Mouse (Mus musculus): ENCODE measurements at regions not wholly inside any gene's neighbourhood (a gene's known extent, or its start where the extent isn't known, plus 50 kb on each side); places are given as distances from the start of the nearest gene placed in this dataset.

GRCm38 (mm10) chr2:110426881-110427280 is 63.9 kb upstream of the Fibin start:
- 70% methylated on average over 4 of the region's 4 CpGs for WGBS
- no peak overlapping the region for H3K9ac ChIP-seq (ENCODE audit: low read length)
- no peaks in the 10 kb centered on the region for H3K27me3 ChIP-seq (ENCODE audit: control insufficient read depth, insufficient read depth, low read length)
- no peaks in the 10 kb centered on the region for H3K4me1 ChIP-seq (ENCODE audit: control insufficient read depth, insufficient read depth, low read length)
- H3K4me2 ChIP-seq (ENCODE audit: low read depth), result no peak overlapping the region
- no peaks in the 10 kb centered on the region for H3K36me3 ChIP-seq (ENCODE audit: control insufficient read depth, insufficient read depth, low read length)
- H3K4me3 ChIP-seq (ENCODE audit: low read depth, low read length), result no peak overlapping the region
- H3K27ac ChIP-seq (ENCODE audit: low read depth, low read length), result no peak overlapping the region
- ATAC-seq (ENCODE audit: insufficient read depth, low FRiP score, low TSS enrichment), result no peak
- no peak for DNase-seq (ENCODE audit: low spot score)
- no peaks in the 10 kb centered on the region for H3K9me3 ChIP-seq (ENCODE audit: control insufficient read depth, low read length)

DNA sequence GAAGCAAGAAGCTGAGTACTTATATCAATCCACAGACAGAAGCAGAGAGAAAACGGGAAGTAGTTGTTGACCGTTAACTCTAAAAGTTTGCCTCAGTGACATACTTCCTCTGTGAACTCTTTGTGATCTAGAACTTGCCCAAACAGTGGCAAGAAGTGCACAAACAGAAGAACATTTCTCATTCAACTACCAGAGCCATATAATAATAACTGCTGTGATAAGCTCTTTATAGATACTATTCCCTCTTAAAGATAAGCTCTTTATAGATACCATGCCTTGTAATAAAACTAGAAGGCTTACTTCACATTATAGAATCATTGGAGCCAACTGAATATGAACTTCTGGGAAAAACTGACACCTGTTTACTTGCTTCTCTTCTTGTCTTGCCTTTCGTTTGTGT is 89.7 kb upstream of the Fibin start:
- 92% methylated on average over 3 of the region's 3 CpGs for WGBS

GRCm38 (mm10) chr2:110472307-110472995 is 109.5 kb upstream of the Fibin start:
- 79% methylated on average over 3 of the region's 3 CpGs for WGBS
- Histone ChIP-seq H3K4me2 (ENCODE audit: low read depth) (no peak overlapping the region), H3K4me1 (ENCODE audit: control insufficient read depth, insufficient read depth, low read length) (no peaks in the 10 kb centered on the region), H3K27ac (ENCODE audit: low read depth, low read length) (no peak overlapping the region), H3K36me3 (ENCODE audit: control insufficient read depth, insufficient read depth, low read length) (no peaks in the 10 kb centered on the region), H3K27me3 (ENCODE audit: control insufficient read depth, insufficient read depth, low read length) (no peaks in the 10 kb centered on the region), H3K4me3 (ENCODE audit: low read depth, low read length) (no peak overlapping the region), H3K9ac (ENCODE audit: low read length) (no peak overlapping the region), H3K9me3 (ENCODE audit: control insufficient read depth, low read length) (no peaks in the 10 kb centered on the region)
- no peak for DNase-seq (ENCODE audit: low spot score)
- ATAC-seq (ENCODE audit: insufficient read depth, low FRiP score, low TSS enrichment), result no peak

More for the DNA sequence above, 89.7 kb upstream of the Fibin start:
- Histone ChIP-seq H3K4me2 (ENCODE audit: low read depth) (no peak overlapping the region), H3K27ac (ENCODE audit: low read depth, low read length) (no peak overlapping the region), H3K9ac (ENCODE audit: low read length) (no peak overlapping the region), H3K27me3 (ENCODE audit: control insufficient read depth, insufficient read depth, low read length) (no peaks in the 10 kb centered on the region), H3K4me1 (ENCODE audit: control insufficient read depth, insufficient read depth, low read length) (no peaks in the 10 kb centered on the region), H3K4me3 (ENCODE audit: low read depth, low read length) (no peak overlapping the region), H3K36me3 (ENCODE audit: control insufficient read depth, insufficient read depth, low read length) (no peaks in the 10 kb centered on the region), H3K9me3 (ENCODE audit: control insufficient read depth, low read length) (no peaks in the 10 kb centered on the region)
- DNase-seq (ENCODE audit: low spot score) (no peak), ATAC-seq (ENCODE audit: insufficient read depth, low FRiP score, low TSS enrichment) (no peak)

- H3K4me1 ChIP-seq (ENCODE audit: control insufficient read depth, insufficient read depth, low read length), result no peaks in the 10 kb centered on the region
- no peak for ATAC-seq (ENCODE audit: insufficient read depth, low FRiP score, low TSS enrichment)
- H3K4me3 ChIP-seq (ENCODE audit: low read depth, low read length), result no peak overlapping the region
- no peak overlapping the region for H3K9ac ChIP-seq (ENCODE audit: low read length)
- no peaks in the 10 kb centered on the region for H3K36me3 ChIP-seq (ENCODE audit: control insufficient read depth, insufficient read depth, low read length)
- H3K9me3 ChIP-seq (ENCODE audit: control insufficient read depth, low read length), result no peaks in the 10 kb centered on the region
- H3K4me2 ChIP-seq (ENCODE audit: low read depth), result no peak overlapping the region
- no peak overlapping the region for H3K27ac ChIP-seq (ENCODE audit: low read depth, low read length)
- WGBS, result 63% methylated on average over 5 of the region's 5 CpGs
- H3K27me3 ChIP-seq (ENCODE audit: control insufficient read depth, insufficient read depth, low read length), result no peaks in the 10 kb centered on the region
- no peak for DNase-seq (ENCODE audit: low spot score)
Observed at GRCm38 (mm10) chr2:110476591-110476990, 113.6 kb upstream of the Fibin start.

DNA sequence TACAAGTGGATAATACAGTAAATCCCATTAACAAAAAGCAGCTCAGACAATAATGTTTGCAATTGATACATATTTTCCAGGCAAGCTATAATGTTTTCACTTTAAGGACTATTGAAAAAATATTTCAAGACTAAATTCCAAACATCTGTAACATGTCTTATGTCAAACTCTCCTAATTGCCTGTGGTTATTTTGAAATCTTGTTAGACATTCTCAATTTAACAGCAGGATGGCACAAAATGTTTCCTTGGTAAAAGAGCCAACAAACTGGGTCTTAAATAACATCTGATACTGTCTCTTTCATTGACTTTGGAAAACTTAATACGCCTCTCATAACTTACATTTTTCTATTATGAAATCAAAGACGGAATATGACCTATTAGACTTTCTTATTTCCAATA is 115.8 kb upstream of the Slc5a12 start:
- no peak for DNase-seq (ENCODE audit: low spot score)
- ATAC-seq (ENCODE audit: insufficient read depth, low FRiP score, low TSS enrichment), result no peak

GRCm38 (mm10) chr2:110486201-110486600 is 110.9 kb upstream of the Slc5a12 start:
- Histone ChIP-seq H3K36me3 (ENCODE audit: control insufficient read depth, insufficient read depth, low read length) (no peaks in the 10 kb centered on the region), H3K4me2 (ENCODE audit: low read depth) (no peak overlapping the region), H3K4me1 (ENCODE audit: control insufficient read depth, insufficient read depth, low read length) (peaks cover 6% of the 10 kb centered on the region), H3K4me3 (ENCODE audit: low read depth, low read length) (no peak overlapping the region), H3K9me3 (ENCODE audit: control insufficient read depth, low read length) (no peaks in the 10 kb centered on the region), H3K9ac (ENCODE audit: low read length) (no peak overlapping the region), H3K27me3 (ENCODE audit: control insufficient read depth, insufficient read depth, low read length) (no peaks in the 10 kb centered on the region), H3K27ac (ENCODE audit: low read depth, low read length) (0 out of 2 replicates have a peak overlapping the region, but pooled peaks have one; percentile 35)
- 54% methylated on average over 5 of the region's 5 CpGs for WGBS
- no peak for ATAC-seq (ENCODE audit: insufficient read depth, low FRiP score, low TSS enrichment)
- DNase-seq (ENCODE audit: low spot score), result no peak

More for the DNA sequence above, 115.8 kb upstream of the Slc5a12 start:
- WGBS, result 93% methylated on average over 2 of the region's 2 CpGs
- no peaks in the 10 kb centered on the region for H3K9me3 ChIP-seq (ENCODE audit: control insufficient read depth, low read length)
- H3K4me1 ChIP-seq (ENCODE audit: control insufficient read depth, insufficient read depth, low read length), result peaks cover 1% of the 10 kb centered on the region
- no peaks in the 10 kb centered on the region for H3K27me3 ChIP-seq (ENCODE audit: control insufficient read depth, insufficient read depth, low read length)
- no peak overlapping the region for H3K4me2 ChIP-seq (ENCODE audit: low read depth)
- H3K9ac ChIP-seq (ENCODE audit: low read length), result no peak overlapping the region
- H3K4me3 ChIP-seq (ENCODE audit: low read depth, low read length), result no peak overlapping the region
- no peaks in the 10 kb centered on the region for H3K36me3 ChIP-seq (ENCODE audit: control insufficient read depth, insufficient read depth, low read length)
- no peak overlapping the region for H3K27ac ChIP-seq (ENCODE audit: low read depth, low read length)

DNA sequence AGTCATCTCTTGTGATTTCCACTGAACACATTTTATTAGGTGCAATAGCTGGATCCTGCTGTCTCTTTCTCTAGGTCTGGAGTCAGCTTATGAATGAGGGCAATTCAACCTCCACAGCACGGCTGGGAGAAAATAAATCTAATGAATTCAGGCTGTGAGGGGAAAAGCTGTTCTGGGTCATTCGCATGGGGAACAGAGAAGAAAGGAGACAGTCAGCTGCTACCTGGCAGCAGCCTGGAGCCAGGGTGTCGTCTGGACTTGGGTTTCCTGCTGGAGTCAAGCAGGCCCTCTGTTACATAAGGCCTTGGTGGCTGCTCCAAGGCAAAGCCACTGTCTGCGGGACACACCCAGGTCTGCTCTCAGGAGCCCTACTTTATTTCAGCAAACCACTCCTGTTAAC is 110.4 kb upstream of the Slc5a12 start:
- peak; percentile 26 for DNase-seq (ENCODE audit: low spot score)
- no peak overlapping the region for H3K4me2 ChIP-seq (ENCODE audit: low read depth)
- no peak overlapping the region for H3K4me3 ChIP-seq (ENCODE audit: low read depth, low read length)
- H3K4me1 ChIP-seq (ENCODE audit: control insufficient read depth, insufficient read depth, low read length), result peaks cover 6% of the 10 kb centered on the region
- H3K36me3 ChIP-seq (ENCODE audit: control insufficient read depth, insufficient read depth, low read length), result no peaks in the 10 kb centered on the region
- WGBS, result 21% methylated on average over 4 of the region's 4 CpGs
- no peak overlapping the region for H3K27ac ChIP-seq (ENCODE audit: low read depth, low read length)
- no peaks in the 10 kb centered on the region for H3K27me3 ChIP-seq (ENCODE audit: control insufficient read depth, insufficient read depth, low read length)
- ATAC-seq (ENCODE audit: insufficient read depth, low FRiP score, low TSS enrichment), result peak; percentile 36
- no peaks in the 10 kb centered on the region for H3K9me3 ChIP-seq (ENCODE audit: control insufficient read depth, low read length)
- no peak overlapping the region for H3K9ac ChIP-seq (ENCODE audit: low read length)

DNA sequence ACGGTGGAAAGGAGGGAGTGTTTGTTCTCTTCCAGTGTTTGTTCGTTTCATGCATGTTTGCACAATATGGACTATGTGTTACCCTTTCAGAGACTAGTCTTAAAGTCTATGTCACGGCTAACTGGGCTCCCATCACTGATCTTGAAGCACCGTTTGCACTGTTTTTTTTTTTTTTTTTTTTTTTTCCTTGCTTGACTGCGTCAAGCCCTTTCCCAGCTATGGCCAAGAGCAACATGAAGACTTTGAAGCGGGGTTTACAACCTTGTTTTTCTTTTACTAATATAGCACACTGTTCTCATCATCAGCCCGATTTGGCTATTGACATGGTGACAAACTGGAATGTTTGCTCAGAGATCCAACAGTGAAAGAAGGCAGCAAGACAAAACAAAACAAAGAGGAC is 109.1 kb upstream of the Slc5a12 start:
- 58% methylated on average over 7 of the region's 7 CpGs for WGBS
- H3K9me3 ChIP-seq (ENCODE audit: control insufficient read depth, low read length), result no peaks in the 10 kb centered on the region

DNA sequence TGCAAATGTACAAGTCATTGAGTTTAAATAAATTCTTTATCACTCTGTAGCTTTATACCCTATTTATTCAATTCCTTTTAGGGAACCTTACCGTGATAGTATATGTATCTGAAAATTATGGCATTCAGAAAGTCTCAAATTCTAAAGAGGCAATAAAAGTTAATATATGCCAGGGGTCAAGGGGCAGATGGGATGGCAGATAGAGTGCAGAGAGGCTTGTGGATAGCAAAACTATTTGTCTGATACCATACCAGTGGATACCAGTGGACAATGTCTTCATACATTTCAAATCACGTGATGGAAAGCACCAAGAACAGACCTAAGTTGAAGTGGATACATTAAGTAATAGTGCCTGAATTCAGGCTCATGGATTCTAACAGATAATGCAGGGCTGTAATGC is 95.3 kb upstream of the Slc5a12 start:
- Histone ChIP-seq H3K27ac (ENCODE audit: low read depth, low read length) (no peak overlapping the region), H3K4me3 (ENCODE audit: low read depth, low read length) (no peak overlapping the region), H3K9me3 (ENCODE audit: control insufficient read depth, low read length) (no peaks in the 10 kb centered on the region), H3K9ac (ENCODE audit: low read length) (no peak overlapping the region), H3K4me2 (ENCODE audit: low read depth) (no peak overlapping the region), H3K27me3 (ENCODE audit: control insufficient read depth, insufficient read depth, low read length) (no peaks in the 10 kb centered on the region), H3K36me3 (ENCODE audit: control insufficient read depth, insufficient read depth, low read length) (no peaks in the 10 kb centered on the region), H3K4me1 (ENCODE audit: control insufficient read depth, insufficient read depth, low read length) (no peaks in the 10 kb centered on the region)
- DNase-seq (ENCODE audit: low spot score) (no peak), ATAC-seq (ENCODE audit: insufficient read depth, low FRiP score, low TSS enrichment) (no peak)
- WGBS, result 84% methylated on average over 2 of the region's 2 CpGs

More for the DNA sequence above, 109.1 kb upstream of the Slc5a12 start:
- no peak overlapping the region for H3K4me3 ChIP-seq (ENCODE audit: low read depth, low read length)
- no peak overlapping the region for H3K4me2 ChIP-seq (ENCODE audit: low read depth)
- H3K9ac ChIP-seq (ENCODE audit: low read length), result no peak overlapping the region
- no peaks in the 10 kb centered on the region for H3K36me3 ChIP-seq (ENCODE audit: control insufficient read depth, insufficient read depth, low read length)
- DNase-seq (ENCODE audit: low spot score), result no peak
- H3K4me1 ChIP-seq (ENCODE audit: control insufficient read depth, insufficient read depth, low read length), result peaks cover 6% of the 10 kb centered on the region
- H3K27me3 ChIP-seq (ENCODE audit: control insufficient read depth, insufficient read depth, low read length), result no peaks in the 10 kb centered on the region
- ATAC-seq (ENCODE audit: insufficient read depth, low FRiP score, low TSS enrichment), result no peak
- no peak overlapping the region for H3K27ac ChIP-seq (ENCODE audit: low read depth, low read length)
